Mouse (Mus musculus) left cerebral cortex, adult 9 months (tissue): ENCODE measurements around the gene G0s2.

Source experiments
- DNase-seq, 2 experiments: peaks; one replicate each; pipeline ENCODE4 v3.0.0; 2022; ENCODE audit warnings: low spot score in 2 of 2

Gene G0s2

DNA sequence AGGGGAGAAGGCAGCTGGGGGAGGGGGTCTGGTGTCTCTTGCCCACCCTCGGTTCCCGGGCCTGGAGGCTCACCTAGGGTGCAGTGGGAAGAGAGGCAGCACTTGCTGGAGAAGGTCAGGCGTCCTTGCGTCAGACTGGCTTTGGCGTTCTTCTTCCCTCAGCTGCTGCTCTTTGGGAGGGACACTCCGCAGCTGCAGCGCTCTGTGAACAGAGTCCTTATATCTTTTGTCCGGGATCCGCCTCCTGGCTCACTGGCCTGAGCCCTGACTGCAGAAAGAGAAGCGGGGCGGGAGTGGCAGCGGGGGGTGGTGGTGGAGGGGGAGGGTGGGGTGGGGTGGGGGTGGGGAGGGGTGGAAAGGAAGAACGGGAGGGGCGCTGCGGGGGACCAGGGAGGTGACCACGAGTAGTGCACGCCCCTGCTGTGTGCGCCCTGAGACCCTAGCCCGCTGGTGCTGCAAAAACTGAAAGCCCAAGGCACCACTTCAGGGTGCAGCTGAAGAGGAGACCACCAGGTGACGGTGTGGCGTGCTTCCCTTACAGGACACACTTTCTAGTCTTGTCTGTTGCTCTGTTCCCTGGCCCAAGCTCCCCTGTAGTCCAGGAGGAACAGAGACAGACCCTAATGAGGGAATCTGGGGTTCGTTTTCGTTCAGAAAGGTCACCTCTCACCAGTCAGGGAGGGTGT lies at the start of gene G0s2:
Gene G0s2, minus strand, starts transcription at position 302 of the 686 bp plus-strand sequence.
- DNase-seq = peak in 1 of 2 experiments; percentile 66

DNA sequence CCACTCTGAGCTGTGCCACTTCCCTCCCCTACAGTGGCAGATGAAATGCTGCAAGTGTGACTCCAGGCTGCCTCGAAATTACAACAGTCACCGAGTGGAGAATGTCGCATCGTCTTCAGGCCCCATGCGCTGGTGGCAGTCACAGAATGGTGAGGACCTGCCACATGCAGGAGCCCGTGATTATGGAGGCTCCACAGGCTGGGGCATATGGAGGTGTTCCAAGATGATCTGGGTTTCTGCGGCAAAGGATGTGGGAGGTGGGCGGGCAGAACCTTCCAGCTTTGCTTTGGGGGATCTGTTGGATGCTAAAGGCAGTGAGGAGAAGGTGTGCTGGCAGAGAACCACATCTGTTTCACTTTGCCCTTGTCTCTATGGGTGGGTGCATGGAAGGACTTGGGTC lies 47.4 kb upstream of the G0s2 start:
- peak in 1 of 2 experiments; percentile 56 for DNase-seq

DNA sequence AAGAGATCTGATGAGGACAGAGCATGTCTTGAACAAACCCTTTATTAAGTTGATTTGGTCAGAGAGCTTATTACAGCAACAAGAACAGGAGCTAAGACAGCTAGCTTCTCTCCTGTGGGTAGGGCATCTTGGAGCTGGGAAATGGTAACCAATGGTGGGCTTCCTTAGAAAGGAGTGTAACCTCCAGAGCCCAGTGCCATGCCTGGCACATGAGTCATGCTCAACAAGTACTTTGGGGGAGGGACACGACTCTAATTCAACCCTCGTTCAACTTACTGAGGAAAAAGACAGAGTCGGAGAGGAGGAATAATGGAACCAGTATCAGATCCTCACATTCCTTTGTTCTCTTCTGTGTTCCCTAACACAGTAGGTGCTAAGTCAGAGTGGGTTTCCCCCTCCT lies 46.7 kb upstream of the G0s2 start:
- DNase-seq = no peak

DNA sequence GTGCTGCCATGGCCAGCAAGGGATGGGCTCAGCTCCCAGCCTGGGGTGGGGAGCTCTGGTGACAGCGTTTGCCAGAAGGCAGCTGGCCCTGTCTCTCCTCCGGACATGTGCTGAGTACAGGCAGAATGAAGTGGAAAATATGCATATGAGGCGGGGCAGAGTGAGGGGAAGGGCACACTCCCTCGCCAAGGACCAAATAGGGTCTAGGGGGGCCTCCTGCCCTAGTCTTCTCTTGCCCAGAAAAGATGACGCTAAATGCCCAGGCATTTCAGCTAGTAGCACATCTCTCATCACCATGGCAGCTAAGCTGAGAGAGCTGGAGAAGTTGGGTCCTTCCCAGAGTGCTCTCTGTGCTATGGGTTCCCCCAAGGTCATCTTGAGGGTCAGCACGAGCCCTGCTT lies 44.1 kb upstream of the G0s2 start:
- DNase-seq = peak in 1 of 2 experiments; percentile 52

DNA sequence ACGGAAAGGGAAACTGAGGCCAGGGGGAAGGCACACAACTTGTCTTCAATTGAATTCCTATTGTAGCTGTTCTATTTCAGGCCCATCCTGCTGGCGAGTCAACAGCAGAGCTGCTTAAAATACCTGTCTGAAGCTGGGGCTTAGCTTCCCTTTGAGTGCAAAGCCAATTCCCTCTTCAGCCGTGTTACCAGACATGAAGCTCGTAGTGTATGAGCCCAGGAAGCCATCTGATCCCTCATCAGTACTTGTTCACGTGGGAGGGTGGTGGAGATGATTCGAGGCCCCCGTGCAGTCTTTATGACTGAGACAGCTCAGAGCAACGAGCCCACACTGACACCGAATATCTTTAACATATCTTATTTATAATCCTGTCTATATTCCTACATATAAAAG lies 43.3 kb upstream of the G0s2 start:
- peak in 1 of 2 experiments; percentile 46 for DNase-seq

DNA sequence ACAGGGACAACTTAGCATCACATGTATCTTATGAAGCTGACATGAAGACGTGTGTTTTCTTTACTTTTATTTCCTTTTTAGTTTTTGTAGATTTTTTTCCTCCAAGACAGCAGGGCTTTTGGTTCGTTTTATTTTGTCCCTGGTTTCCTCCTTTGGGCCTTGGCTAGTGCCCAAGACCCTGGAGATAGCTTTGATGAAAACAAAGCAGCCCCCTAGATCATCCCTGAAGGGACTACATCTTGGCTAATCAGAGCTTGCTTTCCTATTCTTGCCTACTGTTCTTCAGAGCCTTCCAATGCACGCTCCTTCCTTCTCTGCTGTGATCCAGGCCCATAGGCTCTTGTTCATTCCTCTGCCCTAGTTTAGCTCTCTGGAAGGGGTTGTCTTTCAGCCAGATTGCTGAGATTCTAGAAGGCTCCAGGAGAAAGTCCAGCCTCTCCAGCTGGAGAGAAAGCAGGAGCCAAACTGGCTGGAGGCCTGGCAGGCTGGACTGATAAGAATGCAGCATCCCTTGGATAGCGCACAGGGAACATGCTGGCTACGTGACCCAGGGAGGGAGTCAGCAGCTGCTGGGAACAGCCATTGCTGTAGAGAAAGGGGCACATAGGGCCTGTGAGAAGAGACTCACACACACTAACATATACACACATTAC lies 42.8 kb upstream of the G0s2 start:
- peak in 1 of 2 experiments; percentile 75 for DNase-seq

DNA sequence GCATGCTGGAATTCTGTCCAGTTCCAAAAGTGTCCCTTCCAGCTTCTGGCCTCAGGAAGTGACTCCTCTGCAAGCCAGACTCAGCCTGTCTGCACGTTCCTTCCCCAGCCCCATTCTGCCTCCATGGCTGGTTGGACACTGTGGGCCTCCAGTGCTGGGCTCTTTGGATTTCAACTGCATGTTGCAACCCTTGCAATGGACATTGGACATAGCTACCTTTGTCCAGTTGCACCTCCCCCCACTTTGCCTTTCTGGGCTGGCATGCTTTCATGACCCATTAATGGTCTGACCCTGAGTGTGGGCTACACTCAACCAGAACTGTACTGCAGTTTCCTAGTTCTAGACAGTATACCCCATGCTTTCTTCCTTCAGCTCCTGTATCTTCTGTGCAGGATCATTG lies 38.6 kb upstream of the G0s2 start:
- no peak for DNase-seq

DNA sequence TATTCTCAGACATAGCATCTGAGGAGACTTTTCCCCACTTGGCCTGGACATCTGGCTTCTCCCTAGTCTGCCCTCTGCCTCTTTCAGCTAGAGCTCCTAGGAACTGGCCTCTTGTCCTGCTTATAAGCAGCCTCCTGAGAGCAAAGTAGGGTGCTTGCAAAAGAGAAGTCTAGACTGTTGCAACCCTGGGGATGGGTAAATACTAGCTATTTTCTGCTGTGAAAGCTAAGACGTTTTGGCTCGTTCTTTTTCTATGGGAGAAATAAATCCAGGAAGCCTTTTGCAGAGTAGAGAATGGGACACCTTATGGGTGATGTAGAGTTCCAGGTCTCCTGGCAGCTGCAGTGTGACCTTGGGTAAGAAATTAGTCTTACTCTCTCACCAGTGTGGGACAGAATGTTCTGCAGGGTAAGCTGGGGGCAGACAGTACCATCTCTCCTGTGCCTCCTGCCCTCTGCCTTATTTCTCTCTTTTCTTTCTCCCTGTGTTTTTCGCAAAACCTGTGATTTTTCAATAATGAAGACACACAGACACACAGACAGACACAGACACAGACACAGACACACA lies 37.6 kb upstream of the G0s2 start:
- no peak for DNase-seq

DNA sequence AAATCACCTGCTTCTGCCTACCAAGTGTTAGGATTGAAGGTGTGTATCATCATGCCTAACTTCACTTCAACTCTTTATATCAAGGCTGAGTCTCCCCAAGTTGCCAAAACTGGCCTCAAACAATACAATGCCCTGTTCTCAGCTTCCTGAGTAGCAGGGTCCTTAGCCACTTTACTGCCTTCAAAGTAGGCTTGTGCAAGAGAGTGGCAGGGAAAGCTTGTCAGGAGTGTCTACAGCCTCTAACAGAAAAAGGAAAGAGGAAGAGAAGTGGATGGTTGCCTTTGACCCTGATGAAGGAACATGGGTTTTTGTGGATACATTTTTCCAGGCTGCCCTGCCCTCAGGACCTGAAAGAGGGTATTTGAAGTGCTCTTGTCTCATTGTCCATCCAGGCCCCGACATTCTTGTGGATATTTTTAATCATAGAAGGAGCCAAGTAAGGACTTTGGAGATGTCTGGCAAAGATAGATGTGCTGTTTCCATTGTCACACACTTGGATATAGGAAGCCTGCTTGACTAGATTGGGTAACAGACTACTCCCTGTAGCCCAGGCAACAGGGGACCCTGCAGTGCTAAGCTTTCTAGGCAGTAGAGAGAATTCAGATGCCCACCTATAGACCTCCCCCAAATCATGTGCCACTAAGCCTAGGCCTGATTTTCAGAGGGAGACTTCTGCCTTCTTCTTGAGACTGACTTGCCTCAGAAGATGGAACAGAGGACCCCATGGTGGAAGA lies 36.9 kb upstream of the G0s2 start:
- no peak for DNase-seq

DNA sequence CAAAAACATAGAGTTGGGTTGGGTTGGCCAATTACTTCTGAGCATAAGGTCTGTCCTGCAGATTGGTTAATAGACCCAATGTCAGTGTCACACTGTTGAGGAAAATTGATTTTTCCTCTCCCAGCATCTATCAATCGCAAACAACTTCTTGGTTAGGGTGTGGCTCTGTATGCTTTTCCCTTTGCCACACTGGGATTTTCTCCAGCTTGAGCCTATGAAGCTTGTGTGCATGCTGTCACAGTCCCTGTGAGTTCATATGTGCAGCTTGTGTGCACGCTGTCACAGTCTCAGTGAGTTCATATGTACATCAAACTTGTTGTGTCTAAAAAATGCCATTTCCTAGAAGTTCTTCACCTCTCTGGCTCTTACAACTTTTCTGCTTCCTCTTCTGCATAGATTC lies 33.8 kb upstream of the G0s2 start:
- no peak for DNase-seq

DNA sequence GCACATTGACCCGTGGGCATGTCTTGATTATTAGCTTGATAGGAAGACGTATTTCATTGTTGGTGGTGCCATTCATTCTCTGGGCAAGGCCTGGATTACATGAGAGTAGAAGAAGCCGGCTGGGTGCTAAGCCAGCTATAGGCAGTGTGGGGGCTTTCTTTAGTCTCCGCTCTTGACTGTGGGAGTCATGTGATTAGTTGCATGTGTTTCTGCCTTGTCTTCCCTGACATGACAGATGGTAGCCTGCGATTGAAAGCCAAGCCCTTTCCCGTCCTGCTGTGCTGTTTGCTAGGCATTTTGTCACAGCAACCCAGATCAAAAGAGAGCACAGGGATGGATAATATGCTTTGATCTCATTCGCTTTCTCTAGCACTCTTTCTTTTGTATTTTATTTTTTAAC lies 32.4 kb upstream of the G0s2 start:
- no peak for DNase-seq

DNA sequence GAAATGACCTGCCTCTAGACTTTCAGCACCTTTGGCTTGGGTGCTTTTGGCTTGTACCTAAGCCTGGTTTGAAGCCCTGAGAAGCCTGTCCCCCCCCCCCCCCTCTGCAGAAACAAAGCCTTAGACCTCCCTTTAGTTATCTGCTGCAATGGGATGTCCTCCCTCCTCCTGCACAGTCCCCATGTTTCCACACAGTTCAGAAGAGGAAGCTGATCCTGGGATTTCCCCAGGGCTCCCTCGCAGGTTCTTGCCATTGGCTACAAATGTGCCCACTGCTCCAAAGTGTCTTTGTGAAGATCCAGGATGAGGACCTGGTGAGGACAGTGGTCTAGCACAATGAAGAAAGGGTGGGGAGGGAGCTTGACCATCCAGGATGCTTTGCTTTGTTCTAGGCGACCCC lies 30.1 kb upstream of the G0s2 start:
- DNase-seq = no peak

DNA sequence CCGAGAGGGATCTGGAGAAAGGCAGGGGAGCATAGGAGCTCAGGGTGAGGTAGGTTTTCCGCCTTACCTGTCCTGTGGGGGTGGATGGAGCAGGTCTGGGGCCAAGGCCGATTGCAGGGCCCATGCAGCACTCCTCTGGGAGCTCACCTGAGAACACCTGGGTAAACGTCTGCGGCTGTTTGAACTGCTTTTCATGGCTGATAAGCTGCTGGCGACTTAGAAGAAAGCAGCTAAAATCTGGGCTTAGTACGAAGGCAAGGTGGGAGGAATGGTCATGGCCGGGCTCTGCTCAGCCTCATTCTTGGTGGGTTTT lies 29.0 kb upstream of the G0s2 start:
- no peak for DNase-seq

DNA sequence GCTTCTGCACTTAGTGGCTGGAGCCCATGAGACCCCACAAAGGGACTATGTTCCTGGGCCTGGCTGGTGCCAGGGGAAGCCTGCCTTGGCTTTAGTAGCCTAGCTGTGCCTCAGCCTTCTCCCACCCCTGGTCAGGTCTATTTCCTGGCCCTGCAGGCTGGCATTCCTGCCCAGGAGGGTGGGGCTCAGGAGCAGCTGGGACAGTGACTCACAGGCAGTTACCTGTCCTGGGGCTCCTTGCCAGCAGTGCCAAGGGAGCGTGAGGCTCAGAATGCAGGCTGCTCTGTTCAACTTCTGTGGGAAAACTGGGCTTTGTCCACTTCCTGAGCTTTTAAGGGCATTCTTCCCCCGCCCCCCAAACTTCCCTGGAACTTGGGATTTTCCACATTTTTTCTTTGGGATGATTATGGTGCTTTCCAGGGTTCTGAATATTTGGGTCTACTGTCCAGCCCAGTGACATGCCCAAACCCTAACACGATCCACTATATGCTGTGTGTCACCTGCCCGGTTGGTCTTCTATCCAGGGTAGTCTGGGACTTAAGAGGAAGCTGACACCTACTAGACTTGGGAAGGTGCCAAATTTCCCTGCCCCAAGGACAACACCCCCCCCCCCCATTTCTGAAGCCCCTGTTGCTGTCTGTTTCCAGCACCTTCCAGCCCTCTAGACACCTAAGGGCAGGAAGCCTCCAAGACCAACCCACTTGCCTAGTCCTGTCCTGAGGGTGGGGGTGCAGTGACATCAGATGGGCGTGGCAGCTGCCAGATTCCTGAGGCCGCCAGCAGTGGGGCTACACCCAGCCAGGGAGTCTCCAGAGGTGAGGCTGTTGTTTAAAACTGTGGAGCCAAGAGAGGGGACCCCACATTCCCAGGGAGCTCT lies 28.4 kb upstream of the G0s2 start:
- no peak for DNase-seq

DNA sequence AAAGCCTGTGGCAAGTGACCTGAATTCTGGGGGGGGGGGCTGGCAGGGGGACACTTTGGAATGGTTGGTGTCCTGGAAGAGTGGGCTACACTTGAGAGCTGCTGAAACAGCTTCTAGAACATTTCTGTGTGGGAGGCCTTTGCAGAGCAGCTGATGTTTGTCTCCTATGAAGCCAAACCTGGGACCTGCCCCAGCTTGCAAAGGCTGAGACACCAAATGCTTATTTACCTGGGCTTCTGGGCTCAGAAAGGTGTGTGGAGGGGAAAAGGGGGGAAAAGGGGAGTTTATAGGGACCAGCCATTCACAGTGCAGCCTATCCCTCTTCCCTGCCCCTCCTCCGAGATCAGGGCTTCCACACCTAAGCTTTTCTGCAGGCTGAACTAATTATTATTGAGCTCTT lies 27.0 kb upstream of the G0s2 start:
- no peak for DNase-seq

DNA sequence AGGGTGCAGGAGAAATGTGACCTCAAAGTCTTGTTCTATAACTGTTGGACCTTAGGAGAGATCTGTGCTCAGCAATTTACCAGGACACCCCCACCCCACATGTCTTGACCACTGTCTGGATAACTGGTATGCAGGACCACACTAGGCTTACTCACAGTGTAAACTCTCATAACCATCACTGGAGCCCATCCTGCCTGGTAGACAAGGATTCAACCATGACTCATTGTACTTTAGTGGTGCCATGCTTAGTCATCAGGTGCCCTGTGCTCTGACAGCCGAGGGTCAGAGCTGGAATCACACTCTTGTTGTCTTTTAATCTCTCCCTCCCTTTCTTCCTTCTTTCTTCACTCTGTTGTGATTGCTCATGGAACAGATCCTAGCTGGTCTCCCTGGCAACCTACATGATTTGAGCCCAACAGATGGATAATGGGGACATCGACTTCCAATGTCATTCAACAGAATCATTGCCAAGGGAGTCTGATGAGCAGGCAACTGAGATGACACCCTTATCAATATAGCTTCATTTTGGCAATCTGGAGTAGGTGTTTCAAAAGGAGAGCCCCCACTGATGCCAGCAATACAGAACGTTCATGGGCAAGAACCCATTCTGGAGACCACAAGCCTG lies 25.2 kb upstream of the G0s2 start:
- peak in 1 of 2 experiments; percentile 17 for DNase-seq

DNA sequence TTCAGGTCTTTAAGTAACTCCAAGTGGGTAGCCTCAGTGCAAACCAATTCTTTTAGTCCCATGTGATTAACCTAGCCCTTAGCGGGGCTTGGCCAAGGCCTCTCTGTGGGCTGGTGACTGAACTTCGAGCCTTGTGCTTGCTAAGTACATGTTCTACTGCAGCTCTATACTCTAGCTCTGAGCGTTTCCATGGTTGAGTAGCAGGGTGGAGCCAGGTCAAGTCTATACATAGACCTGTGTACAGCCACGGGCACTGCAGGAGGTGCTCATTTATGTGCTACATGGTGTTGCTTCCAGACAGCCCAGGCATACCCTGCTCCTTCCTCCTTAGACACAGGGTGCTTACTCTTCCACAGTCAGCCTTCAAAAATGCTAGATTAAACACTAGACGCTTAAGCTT lies 22.9 kb upstream of the G0s2 start:
- no peak for DNase-seq

DNA sequence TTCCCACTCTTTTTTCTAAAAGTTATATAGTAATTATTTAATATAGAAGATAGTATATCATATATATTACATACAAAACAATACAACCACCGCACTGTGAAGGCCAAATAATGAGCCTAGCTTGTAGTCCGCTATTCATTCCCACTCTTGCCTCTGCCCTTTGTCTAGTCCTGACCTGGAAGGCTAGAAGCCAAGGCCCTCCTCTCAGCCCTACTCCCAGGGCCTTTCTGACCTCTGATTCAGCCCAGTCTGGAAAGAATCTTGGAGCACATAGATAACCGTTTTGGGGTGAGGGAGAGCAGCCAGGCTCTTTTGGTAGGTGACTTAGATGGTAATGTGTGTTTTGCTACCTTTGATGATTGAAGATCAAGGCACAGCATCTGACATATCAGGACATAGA lies 20.9 kb upstream of the G0s2 start:
- no peak for DNase-seq

DNA sequence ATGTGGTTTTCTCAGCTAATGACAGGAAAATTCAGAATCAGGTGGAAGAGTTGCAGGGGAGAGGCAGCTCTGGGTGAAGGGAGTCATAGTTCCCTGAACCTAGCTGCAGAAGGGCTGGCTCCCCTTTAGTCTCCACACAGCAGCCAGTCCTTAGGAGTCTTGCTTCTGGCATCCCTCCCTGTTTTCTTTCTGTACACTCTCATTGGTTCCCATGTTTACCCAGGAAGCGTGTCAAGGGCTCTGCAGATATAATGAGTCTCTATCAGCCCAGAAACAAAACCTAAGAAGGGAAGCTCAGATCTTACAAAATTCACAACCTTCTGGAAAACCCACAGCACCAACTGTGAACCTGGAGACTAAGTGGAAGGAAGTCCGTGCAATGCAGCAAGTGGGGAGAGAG lies 20.0 kb upstream of the G0s2 start:
- DNase-seq = no peak

DNA sequence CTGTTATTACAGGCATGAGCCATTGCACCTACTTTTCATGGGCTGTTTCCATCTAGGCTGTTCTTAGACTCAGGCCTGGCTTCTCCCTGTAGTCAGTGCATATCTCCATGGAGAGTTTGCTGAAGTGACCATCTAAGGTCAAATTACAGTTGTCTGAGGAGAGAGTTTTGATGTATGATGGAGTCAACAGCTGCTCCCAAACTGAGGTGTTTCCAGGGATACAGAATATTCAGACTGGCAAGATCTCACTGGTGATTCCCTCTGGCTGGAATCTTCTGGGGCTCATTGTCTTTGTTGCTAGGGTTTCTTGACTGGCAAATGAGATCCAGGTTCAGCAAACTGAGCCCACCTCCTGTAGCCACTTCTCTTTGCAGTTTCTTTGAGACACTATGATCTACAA lies 17.7 kb upstream of the G0s2 start:
- no peak for DNase-seq

DNA sequence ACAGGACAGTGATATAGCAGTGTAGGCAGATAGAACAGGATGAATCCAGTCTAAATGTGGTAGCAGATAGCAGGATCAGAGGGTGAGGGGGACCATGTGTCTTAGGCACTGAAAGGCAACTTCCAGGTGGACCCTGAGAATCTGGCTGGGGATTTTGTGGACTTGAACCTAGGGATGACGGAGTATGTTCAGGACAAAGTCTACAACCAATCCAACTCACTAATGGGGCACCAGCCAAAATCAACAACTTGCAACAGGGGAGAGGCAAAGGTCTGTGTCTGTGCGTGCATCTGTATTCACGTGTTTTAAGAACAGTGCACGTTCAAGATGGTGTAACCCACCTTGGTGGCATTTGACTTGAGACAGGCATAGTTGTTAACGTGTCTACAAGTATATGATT lies 16.9 kb upstream of the G0s2 start:
- no peak for DNase-seq
